Mouse (Mus musculus) kidney, postnatal 4 days (tissue): Measurements from ENCODE around the gene Nr5a1.

Source experiments
- DNase-seq, 2 experiments: peaks; one replicate each; pipeline ENCODE4 v3.0.0; 2021; ENCODE audit warnings: mixed read lengths in 2 of 2

Nr5a1 gene

DNA sequence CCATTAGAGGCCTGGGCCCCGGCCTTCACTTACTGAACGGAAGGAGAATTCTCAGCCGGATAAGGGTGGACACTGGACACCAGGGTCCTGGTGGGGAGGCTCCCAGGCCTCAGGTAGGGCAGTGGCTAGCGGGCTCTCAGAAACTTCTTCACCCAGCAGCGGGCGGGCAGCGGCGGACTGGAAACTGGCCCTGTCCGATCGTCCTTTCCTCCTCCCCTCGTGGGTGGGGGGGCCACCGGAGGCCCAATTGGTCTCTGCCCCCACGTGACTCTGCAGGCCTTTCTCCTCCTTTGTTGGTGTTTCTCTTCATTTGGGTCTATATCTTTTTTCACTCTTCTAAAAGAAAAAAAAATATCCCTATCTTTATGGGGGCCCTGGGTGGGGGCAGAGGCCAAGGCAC, at the start of gene Nr5a1:
Gene Nr5a1, minus strand, starts transcription at position 219 of the 400 bp plus-strand sequence.
- DNase-seq, result peak; percentile 20 to 36

DNA sequence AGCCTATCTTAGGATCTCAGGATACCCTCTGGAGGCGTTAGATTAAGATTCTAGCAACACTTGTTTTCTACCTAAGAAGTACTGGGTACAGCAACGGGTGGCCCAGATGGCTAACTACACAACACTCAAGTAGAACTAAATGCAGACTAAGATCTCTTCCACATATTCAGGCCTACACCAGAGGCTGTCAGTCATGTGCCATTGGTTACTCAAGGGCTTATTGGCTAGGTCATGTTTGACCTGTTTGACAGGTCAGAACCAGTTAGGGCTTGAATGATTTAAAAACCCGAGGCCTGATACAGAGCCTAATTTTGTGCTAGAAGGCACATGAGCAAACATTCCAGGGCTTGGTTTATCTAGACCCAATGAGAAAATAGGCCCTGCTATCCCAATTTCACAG, 25.5 kb upstream of the Nr5a1 start:
- no peak for DNase-seq

DNA sequence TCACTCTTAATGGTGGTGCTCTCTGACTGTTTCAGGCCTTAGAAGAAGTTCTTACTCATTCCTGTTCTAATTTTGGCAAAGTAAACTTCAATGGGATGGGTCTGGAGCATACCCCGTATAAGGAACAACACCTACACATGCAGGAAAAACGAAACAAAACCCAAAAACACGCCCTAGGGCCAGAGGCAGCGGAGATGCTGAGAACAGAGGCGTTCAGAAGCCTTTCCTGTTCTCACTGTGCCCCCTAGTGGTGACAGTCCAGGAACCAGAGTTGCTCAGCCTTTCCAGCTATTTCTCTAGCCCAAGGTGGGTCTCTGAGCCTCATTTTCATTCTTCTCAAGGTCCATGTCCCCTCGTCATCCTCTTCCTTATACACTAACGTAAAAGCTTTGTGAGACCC, 25.1 kb upstream of the Nr5a1 start:
- peak; percentile 86 to 87 for DNase-seq

DNA sequence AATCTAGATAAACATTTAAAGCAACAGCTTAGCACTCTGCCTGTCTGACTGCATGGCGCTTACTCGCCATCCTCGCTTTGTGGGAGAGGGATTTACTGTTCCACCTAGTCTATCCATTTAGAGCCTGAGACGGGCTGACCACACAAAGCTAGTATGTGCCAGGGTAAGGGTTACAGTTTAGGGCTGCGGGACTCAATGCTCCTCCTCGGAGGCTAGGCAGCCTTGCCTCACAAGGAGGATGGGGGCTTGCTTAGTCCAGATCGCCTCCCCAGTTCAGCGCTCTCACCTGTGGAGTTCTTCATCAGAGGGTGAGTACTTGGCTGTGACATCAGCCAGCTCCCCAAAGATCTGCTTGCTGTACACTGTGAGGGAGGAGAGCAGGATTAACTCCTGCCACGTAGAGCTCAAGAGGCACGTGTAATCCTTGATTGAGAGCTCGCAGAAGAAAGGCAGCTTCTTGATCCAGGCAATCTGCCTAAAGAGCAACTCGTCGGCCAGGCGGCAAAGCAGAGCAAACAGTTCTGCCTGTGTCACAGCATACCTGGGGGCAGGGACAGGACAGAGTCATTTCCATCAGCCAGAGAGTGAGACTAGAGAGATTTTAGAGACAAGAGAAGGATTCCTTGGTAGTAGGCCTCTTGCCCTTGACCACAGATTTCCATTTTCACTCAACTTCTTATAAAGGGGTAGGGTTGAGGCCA, 24.4 kb upstream of the Nr5a1 start:
- no peak for DNase-seq

DNA sequence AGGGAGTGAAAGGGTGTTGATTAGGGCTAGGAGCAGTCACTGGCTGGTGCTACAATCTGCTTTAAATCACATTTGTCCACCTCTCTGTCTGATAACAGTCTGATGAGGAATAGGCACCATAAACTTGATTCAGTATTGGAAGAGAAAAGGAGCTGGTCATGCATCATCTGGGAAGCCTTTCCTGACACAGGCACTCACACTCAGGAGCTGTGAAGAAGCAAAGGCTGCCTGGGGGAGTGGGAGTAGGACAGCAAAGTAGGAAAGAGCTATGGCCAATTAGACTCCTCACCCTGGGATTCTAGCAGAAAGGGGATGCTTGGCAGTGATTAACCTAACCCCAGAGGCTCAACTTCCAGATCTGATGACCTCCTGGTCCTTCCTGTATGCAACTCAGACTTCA, 21.4 kb upstream of the Nr5a1 start:
- DNase-seq, result no peak

DNA sequence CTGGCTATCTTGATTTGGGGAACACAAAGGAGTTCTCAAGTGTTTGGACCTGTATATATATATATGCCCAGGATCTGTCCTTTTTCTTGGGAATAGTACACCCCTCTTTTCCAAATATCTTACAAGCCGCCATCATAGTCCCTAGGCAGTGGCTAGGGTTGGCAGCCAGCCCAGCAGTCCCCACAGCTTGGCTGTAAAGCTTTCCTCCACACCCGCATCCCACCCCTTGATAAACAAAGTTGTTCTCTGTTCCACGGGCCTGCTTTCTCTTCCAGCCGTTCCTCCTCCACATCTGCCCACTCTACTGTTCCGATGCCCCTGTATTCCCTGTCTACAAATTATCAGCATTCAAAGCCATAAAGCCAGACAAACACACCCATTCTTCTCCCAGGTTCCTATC, 20.4 kb upstream of the Nr5a1 start:
- peak; percentile 23 to 37 for DNase-seq

DNA sequence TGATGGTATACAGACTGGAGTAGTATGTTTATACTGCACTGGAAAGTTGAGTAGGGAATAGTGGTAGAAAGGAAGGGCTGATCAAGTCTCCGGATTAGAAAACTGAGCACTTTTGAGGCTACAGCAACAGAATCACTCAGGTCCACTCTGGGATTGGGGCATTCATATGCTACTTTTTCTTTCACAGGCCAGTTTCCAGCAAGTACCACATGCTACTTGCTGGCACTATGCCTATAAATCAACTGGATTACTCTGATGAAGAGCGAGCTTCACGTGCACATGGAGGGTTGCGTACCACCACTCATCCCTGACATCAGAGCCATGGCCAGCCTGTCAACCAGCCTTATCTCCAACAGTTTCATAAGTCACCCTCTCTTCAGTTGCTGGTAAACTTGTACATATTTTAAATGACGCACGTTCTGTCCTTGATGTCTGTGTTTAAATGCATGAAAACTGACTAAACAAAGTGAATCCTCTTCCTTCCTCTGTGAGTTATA, 16.0 kb upstream of the Nr5a1 start:
- no peak for DNase-seq

DNA sequence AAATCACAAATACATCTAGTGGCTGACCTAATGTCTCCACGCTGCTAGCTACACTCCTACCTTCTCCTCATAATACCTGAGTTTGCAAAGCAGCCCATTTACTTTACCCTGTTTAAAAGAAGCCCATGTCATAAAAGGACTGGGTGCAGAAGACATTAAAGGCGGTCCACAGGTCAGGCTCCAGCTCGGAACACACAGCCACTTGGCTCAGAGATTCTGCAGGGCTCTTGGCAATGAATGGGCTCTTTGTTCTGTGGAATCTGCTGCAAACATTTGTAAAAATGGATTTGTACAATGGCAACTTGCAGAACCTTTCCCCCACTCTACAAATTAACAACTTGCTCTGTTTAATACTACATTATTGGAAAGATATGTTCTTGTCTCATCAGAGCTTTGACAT, 11.1 kb upstream of the Nr5a1 start:
- DNase-seq, result no peak

DNA sequence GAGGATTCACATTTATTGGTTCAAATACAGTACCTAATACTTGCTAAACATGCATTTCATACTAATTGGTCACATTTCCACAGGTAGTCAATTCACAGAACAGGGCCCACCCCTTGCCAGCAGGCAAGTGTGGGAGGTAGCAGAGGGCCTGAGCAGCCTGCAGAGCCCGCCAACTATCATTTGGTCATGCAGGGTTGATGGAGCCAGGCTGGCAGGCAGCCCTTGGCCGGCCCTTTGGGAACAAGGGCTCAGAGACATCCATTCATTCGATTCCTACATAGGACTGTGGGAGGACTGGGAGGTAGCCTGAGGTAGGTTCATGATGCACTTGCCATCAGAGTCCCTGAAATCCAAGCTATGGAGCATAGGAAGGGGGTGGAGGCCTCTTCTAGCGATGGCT, 9.0 kb upstream of the Nr5a1 start:
- no peak for DNase-seq

DNA sequence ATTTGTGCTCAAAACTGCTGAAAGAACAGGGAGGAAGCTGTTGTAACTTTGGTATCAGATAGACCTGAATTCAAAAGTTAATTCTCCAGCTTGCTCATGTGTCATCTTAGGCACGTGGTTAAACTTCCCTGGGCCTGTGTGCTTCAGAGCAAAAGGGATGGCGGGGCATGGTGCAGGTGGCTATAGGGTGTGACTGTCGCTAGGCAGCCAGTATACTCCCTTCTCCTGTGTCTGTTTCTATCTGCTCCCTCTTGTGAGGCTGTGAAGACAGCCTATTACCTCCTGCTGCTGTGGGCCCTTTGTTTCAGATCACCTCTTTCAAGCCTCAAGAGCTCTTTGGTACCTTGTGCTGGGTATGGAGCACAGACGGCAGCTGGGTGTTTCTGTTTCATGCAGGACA, 7.7 kb upstream of the Nr5a1 start:
- DNase-seq, result no peak

DNA sequence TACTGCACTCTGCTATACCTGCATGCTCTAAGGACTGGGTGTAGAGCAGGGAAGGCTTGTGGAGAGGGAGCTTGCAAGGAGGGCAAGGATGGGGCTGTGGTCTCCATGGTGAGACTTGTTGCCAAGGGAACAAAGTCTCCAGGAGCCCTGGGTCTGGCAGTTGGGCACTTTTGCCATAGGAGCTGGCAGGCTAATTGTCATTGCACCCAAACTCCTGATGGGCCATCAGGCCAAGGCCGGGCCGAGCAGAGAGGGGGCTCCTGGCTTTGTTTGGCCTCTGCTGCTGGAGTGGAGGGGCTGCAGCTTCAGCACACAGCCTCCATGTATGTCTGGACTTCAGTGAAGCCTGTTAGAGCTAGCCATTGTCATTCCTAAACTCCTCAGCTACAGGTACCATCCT, 6.3 kb upstream of the Nr5a1 start:
- no peak for DNase-seq

DNA sequence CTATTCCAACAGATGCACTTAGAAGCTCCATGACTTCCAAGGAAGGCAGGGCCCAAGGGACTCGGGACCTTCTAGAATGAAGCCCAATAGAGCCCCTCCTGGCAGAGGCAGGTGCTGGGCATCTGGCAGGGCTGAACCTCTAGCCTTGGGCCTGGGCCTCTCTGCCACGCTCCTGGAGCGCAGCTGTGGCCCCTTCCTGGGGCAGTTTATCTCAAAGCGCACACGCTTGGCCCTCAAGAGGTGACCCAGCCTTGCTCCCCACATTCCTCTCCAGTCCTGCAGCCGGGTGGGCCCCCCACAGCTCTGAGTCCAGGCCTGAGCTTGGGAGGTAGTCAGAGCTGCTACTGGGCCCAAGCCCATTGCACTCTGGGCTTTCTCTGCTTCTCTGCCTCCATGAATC, 5.0 kb upstream of the Nr5a1 start:
- no peak for DNase-seq

DNA sequence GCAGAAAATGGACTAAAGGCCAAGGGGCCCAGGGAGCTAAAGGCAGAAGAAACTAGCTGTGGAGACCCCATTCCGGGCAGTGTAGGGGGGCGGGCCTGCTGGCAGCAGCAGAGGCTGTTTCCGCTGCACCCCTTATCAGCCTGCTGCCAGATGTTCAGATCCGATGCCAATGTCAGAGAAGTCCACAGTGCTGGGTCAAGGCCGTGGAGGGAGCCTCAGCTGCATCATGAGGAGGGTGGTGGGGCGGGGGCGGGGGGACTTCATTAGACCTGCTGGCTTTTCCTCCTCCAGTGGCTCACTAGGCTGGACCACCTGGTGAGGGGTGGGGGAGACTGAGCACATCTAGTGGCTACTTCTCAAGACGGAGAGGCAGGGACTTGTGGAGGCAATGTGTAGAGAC, 4.3 kb upstream of the Nr5a1 start:
- no peak for DNase-seq

DNA sequence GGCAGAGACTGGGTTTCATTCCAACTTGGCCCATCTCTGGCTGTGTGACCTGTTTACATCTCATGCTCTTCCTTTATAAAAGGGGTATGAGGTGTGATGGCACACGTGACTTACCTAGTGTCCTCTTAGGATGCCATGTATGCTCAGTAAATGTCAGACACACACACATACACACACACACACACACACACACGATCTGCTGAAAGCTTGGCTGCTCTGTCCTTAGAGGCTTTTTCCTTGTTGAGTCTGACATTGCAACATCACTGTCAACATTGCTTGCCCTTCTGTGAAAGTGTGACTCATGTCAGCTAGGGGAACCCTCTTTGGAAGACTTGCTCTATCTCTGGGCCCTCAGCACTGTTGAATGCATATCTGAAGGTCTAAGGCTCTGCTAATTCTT, 3.1 kb upstream of the Nr5a1 start:
- DNase-seq, result no peak

DNA sequence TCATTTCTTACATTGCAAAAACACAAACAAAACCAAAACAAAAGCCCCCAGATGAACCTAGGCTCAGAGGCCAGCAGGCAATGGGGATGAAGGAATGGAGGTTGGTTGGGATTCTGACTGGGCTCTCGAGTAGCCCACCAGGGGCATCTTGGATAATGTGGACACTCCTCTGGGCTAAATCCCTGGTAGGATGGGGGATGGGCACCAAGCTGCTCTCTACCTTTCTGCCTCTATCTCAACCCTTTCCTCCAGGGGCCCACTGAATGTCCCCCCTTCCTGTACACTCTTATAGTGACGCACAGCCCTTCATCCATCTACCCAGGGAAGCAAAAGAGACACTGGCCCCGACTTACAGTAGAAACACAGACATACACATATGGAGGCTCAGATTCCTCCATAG, 746 bp downstream of the Nr5a1 start:
- no peak for DNase-seq

DNA sequence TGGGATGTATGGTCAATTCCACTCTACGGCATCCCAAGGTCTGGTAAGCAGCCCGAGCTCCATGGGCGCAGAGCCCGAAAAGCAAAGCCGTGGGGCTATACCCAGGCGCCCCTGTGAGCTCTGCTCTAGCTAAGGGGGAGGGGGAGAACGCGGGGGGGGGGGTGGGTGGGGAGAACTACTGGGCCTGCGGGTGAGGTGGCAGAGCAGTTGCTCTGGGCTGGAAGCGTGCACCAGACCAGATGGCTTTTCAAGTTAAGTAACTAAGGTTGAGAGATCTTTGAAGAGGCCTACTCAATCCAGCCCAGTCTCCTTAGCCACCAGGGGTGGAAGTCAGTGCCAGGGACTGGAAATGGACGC, 1.6 kb downstream of the Nr5a1 start:
- DNase-seq, result no peak

DNA sequence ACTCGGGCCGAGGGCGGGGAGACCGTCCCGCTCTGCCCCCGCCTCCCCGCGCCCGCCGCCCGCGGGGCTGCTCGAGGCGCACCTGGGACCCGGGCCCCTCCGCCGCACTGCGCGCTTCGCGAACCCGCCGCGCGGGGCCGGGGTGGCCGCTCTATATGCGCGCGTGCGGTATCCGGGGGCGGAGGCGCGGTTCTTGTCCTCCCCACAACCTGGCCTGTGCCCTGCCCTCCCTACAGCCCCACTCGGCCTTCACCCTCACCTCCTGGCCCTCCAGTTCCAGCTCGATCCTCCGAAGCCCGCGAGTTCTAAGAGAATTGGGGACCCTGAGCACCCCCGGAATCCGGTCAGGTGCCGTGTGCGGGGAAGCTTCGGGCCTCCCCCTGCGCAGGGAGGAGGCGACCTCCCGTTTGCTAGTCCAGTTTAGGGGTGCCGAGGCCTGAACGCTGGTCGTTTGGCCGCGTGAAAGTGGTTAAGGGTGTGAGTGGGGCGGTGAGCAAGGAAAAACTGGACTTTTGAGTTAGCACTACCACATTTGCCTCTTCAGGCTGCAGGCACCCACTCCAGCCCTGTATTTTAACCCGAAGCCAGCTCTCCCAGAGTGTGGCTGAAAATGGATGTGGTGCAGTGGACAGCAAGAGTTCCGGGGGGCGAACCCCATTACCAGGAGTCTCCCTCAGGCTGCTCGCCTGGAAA, 2.1 kb downstream of the Nr5a1 start:
- no peak for DNase-seq

DNA sequence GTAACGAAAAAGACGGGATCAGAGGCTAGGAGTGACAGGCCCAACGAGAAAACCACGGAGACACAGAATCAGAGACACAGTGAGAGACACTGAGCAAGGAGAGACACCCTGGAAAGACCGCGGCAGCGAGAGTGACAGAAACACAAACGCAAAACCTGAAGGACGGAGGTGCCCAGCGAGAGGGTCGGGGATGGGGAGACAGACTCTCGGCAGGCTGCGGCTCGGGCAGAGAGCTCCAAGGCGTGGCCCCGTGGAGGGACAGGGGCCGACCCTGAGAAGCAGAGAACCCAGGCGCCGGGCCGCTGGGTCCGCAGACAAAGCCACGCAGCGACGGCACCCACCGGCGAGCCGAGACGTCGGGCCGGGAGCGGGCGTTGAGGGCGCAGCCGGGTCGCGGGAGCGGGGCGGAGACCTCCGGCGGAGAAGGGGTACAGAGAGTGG, 2.9 kb downstream of the Nr5a1 start:
- DNase-seq, result peak; percentile 25 to 37

DNA sequence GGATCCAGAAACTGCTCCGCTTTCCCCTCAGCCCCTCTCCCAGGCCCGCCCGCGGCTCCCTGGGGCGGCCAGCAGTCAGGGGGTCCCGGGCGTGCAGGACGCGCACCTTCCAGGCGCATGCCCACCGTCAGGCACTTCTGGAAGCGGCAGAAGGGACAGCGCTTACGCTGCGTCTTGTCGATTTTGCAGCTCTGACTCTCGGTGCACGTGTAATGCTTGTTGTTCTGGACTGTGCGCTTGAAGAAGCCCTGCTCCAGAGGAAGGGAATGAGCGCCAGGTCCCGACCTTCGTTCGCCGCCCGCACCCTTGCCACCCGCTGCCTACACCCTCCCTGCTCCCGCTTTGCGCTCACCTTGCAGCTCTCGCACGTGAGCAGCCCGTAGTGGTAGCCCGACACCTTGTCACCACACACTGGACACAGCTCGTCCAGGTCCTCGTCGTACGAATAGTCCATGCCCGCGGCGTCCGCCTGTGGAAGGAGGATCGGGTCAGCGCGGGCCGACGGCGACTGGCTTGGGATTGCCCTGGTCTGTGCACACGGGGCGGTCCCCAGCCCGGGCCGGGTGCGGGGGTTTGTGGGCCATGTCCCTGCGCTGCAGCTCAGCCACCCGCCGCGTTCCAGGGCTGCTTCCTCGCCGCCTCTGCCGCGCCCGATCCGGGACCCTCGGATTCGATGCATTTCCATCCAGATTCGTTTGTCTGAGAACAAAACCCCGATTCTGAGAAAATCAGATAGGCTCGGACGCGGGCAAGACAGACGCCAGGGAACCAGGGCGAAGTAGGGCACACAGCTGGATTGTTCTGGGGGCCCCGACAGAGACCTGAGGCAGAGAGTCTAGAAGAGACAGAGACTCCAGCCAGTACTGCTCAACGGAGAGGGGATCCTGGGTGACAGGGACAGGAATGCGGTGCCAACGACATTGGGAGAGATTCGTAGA, 3.8 kb downstream of the Nr5a1 start:
- DNase-seq, result peak; percentile 54 to 70

DNA sequence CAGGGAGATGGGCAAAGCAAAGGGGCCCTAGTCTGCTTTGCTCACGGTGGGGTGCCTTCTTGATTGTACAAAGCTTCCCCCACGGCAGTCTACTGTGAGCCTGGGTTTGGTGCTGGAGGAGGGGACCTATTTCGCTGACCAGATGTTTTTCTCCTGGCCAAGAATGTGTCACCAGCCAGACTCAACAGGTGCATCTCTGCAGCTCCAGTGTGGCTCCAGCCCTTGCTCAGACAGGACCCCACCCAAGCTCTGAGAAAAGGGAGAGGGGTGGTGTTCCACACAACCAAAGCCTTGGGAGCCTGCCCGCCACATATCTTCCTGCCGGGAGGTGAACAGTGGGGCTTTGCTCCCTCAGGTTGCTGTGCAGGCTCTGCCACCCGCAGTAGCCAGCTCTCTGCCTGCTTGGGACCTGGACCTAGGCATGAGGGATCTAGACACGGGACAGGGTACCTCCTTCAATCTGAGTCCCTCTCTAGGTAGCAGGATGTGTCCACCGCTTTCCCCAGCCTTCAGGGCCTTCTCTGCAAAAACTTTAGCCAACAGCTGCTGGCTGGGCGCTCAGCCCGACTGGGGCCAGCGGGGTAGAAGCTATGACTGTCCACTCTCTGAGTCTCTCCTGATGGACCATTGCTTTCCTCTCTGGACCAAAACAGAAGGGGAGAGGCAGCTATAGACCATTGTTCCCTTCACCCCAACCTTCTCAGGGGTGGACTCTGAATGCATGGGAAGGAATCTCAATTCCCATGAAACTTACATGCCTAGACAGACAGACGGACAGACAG, 5.2 kb downstream of the Nr5a1 start:
- peak; percentile 68 to 69 for DNase-seq

DNA sequence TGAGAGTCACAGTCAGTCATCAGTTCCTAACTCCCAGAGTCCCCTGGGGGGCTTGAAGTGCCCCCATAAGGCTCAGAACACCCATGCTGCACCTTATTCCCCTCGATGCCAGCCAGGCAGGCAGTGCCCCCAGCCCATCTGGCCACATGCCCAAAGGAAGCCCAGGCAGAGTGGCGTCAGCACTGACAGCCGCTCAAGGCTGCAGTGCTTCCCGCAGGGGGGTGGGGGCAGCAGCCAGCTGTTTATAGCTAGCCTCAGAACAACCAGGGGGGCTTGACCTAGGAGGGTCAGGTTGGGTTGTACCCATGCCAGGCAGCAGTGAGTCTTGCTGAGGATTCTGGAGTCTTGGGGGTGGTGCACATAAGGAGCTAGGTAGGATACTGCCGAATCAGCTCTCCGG, 7.7 kb downstream of the Nr5a1 start:
- peak; percentile 31 to 55 for DNase-seq

DNA sequence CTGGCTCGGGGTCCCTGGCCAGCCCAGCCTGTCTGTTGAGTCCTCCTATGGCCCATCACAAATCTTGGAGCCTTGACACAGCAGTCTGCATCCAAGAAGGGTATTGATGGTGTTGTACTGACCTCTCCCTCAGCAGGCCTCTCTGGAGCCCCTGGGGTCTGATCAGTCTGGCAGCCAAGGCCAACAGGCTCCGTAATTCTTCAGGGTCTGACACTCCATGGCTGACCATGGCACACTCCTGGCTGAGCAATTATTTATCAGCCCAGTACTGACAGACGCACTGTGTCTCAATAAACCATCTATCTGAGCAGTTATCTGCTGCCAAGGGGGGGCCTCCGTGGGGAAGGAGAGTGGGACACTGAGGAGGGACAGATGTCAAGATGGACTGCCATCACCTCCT, 9.3 kb downstream of the Nr5a1 start:
- no peak for DNase-seq

DNA sequence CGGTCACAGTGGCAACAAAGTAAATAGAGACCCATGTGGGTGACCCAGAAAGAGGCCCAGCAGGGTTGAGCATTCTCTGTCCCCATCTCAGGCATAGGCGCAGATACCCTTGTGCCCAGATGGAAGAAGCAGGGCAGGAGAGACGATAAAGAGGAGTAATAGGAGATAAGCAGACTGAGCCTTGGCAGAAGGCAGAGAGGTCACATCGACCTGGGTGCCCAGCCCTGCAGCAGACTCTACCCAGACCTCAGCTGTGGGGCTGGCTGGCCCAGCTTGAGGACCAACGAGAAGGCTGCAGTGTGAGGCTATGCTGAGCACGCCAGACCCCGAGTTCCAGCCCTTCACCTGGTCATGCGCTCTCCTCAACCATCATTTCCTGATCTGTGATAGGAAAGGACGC, 10.0 kb downstream of the Nr5a1 start:
- DNase-seq, result no peak
